ENCODE assay signal across 14 mouse cellular contexts in the genomic region with DNA sequence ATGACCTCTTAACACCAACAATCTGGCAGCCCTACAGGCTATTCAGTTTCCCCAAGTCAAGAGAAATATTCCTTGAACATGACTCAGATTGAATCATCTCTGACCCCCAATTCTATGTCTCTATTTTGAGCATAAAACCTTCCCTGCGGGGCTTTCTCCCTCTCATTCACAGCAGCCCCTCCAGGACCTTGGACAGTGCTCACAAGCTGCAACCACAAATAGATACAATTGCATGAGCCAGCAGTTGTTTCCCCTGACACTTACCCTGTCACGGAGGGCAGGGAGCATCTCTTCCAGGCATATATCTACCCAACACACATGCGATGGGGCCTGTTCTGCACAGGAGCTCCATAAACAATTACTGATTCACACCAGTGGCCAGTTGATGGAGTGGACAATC.
A peak's percentile ranks its signal among the peaks of the same experiment; 100 is the strongest.
DNase-seq lines count a peak whose midpoint lies in the region; ATAC-seq and TF ChIP-seq lines count a peak whose summit lies in the region.
"Had no signal": no experiment of that assay in that cellular context is flagged by ENCODE, and none has a peak within 500 bp of the region (broad histone marks: within the 10 kb centered on the region; RNA-seq: fewer than 3 reads in every experiment).

No protein-coding gene starts in this region.

- H3K27ac ChIP-seq in kidney, adult 2 months (ENCODE audit: insufficient read depth, low read depth, low read length): no peak overlapping the region
- H3K27ac ChIP-seq in embryonic facial prominence, embryonic 14.5 days (replicated peaks; ENCODE audit: low read depth, low read length): no peak overlapping the region
- no peak overlapping the region for H3K27ac ChIP-seq in left cerebral cortex, adult 2 months
- H3K27ac ChIP-seq: embryonic facial prominence, embryonic 12.5 days; midbrain, embryonic 15.5 days had no signal

- no peak overlapping the region for H3K4me3 ChIP-seq in kidney, adult 2 months (ENCODE audit: insufficient read depth, low read depth, low read length)
- no peak overlapping the region for H3K4me3 ChIP-seq in embryonic facial prominence, embryonic 14.5 days (ENCODE audit: low read depth, low read length)
- no peak overlapping the region for H3K4me3 ChIP-seq in left cerebral cortex, adult 2 months
- H3K4me3 ChIP-seq: embryonic facial prominence, embryonic 12.5 days; midbrain, embryonic 15.5 days had no signal

- no peak for ATAC-seq in embryonic facial prominence, embryonic 14.5 days (ENCODE audit: low read depth)
- ATAC-seq: forebrain, embryonic 16.5 days; midbrain, embryonic 15.5 days; Patski had no signal

- H3K36me3 ChIP-seq in kidney, adult 2 months (ENCODE audit: control insufficient read depth, insufficient read depth, low read length): no peaks in the 10 kb centered on the region
- H3K36me3 ChIP-seq in embryonic facial prominence, embryonic 14.5 days (ENCODE audit: control insufficient read depth, insufficient read depth, low read length): no peaks in the 10 kb centered on the region
- H3K36me3 ChIP-seq: embryonic facial prominence, embryonic 12.5 days; midbrain, embryonic 15.5 days had no signal

- peak; percentile 11 to 39 for DNase-seq in adrenal gland, postnatal 36 days
- no peak for DNase-seq in adrenal gland, adult 8-10 months
- DNase-seq in kidney, postnatal 4 days: peak; percentile 78
- no peak for DNase-seq in kidney, adult 2 months
- DNase-seq in ES-CJ7 (ENCODE audit: low read depth, low spot score): peak; percentile 42
- peak; percentile 56 for DNase-seq in embryonic facial prominence, embryonic 14.5 days (ENCODE audit: low spot score)
- DNase-seq in left cerebral cortex, adult 2 months (ENCODE audit: extremely low spot score in 1 of 2, low spot score in 2 of 2): no peak
- DNase-seq in cerebellum, postnatal 14 days: no peak
- DNase-seq: kidney, adult 8-10 months; thymus, postnatal 25 days had no signal

- intact Hi-C loops in left cerebral cortex, adult 2 months (cut with DNase I): no loop called here

- no peaks in the 10 kb centered on the region for H3K27me3 ChIP-seq in kidney, adult 2 months (replicated peaks; ENCODE audit: control insufficient read depth, insufficient read depth, low read length)
- no peaks in the 10 kb centered on the region for H3K27me3 ChIP-seq in embryonic facial prominence, embryonic 14.5 days (replicated peaks; ENCODE audit: control insufficient read depth, insufficient read depth, low read length)
- H3K27me3 ChIP-seq: embryonic facial prominence, embryonic 12.5 days; midbrain, embryonic 15.5 days had no signal

- no peaks in the 10 kb centered on the region for H3K9me3 ChIP-seq in embryonic facial prominence, embryonic 14.5 days (ENCODE audit: control insufficient read depth, low read length)
- H3K9me3 ChIP-seq: embryonic facial prominence, embryonic 12.5 days; midbrain, embryonic 15.5 days had no signal

- TF ChIP-seq CTCF in kidney, adult 2 months (conservative IDR thresholded peaks at IDR 0.05; ENCODE audit: insufficient read depth, insufficient read length, low read depth, low read length): no peak
- TF ChIP-seq CTCF in left cerebral cortex, adult 2 months (IDR thresholded peaks at IDR 0.05): no peak

- H3K9ac ChIP-seq in embryonic facial prominence, embryonic 14.5 days (ENCODE audit: low read depth, low read length): no peak overlapping the region
- H3K9ac ChIP-seq: embryonic facial prominence, embryonic 12.5 days; midbrain, embryonic 15.5 days had no signal

- WGBS in kidney, adult 2 months: 41% methylated on average over 3 of the region's 3 CpGs
- WGBS in embryonic facial prominence, embryonic 14.5 days: 47% methylated on average over 3 of the region's 3 CpGs

- no peaks in the 10 kb centered on the region for H3K4me1 ChIP-seq in kidney, adult 2 months (ENCODE audit: control insufficient read depth, insufficient read depth, low read length)
- H3K4me1 ChIP-seq in embryonic facial prominence, embryonic 14.5 days (ENCODE audit: control insufficient read depth, insufficient read depth, low read length): no peaks in the 10 kb centered on the region
- H3K4me1 ChIP-seq: embryonic facial prominence, embryonic 12.5 days; midbrain, embryonic 15.5 days had no signal

- H3K4me2 ChIP-seq in embryonic facial prominence, embryonic 14.5 days (ENCODE audit: low read depth, low read length): no peak overlapping the region
- H3K4me2 ChIP-seq: embryonic facial prominence, embryonic 12.5 days; midbrain, embryonic 15.5 days had no signal

- TF ChIP-seq POLR2A in kidney, adult 2 months (IDR thresholded peaks at IDR 0.05; ENCODE audit: low read depth, low read length): no peak

Comparison
In these comparisons a context has a peak if more than half of its experiments do, and no peak if none do; other contexts are left out.
1. DNase-seq: peak in adrenal gland, postnatal 36 days (2 of 2), kidney, postnatal 4 days (2 of 2), ES-CJ7 (single experiment) and embryonic facial prominence, embryonic 14.5 days (single experiment); none in adrenal gland, adult 8-10 months (single experiment), kidney, adult 2 months (single experiment), left cerebral cortex, adult 2 months (0 of 2) and cerebellum, postnatal 14 days (0 of 2).